Mouse (Mus musculus): ENCODE measurements around the gene Gpr160. TPM values are rescaled to one million over a fixed set of nuclear protein-coding genes. Genes with fewer than 3 reads are reported as not detected.
A peak's percentile ranks its signal among the peaks of the same experiment; 100 is the strongest.

Gpr160 gene
- polyA plus RNA-seq (2015; fragmentation: Nextera tagmentation; extraction: Ambion mirVana) = 1.7 and 1.9 TPM in 2 replicates

GRCm38 (mm10) chr3:30855604-30856458, at the start of gene Gpr160:
TSS of gene Gpr160 (plus strand) at chr3:30855950.
- Histone ChIP-seq H3K4me1 (ENCODE audit: control insufficient read depth, insufficient read depth, low read depth, low read length) (peaks cover 7% of the 10 kb centered on the region; the same call in 1 of the 2 replicates), H3K9me3 (ENCODE audit: control insufficient read depth, low read length) (no peaks in the 10 kb centered on the region), H3K4me3 (ENCODE audit: low read length) (peak within 1 kb of the TSS; percentile 70), H3K36me3 (ENCODE audit: control insufficient read depth, insufficient read depth, low read length) (no peaks in the 10 kb centered on the region), H3K9ac (ENCODE audit: low read depth, low read length) (peak within 1 kb of the TSS; percentile 66), H3K27ac (ENCODE audit: low read depth, low read length) (no peak within 1 kb of the TSS), H3K4me2 (ENCODE audit: low read length) (peak within 1 kb of the TSS; percentile 100), H3K27me3 (replicated peaks; ENCODE audit: control insufficient read depth, insufficient read depth, low read length) (peaks cover 4% of the 10 kb centered on the region)
- WGBS = under 1% methylated on average over 67 of the region's 75 CpGs
- peak; percentile 88 for ATAC-seq

- WGBS = 74% methylated on average over 3 of the region's 3 CpGs
- H3K36me3 ChIP-seq (ENCODE audit: control insufficient read depth, insufficient read depth, low read length) = peaks cover 22% of the 10 kb centered on the region
- H3K4me2 ChIP-seq (ENCODE audit: low read length) = no peak overlapping the region
- no peaks in the 10 kb centered on the region for H3K27me3 ChIP-seq (replicated peaks; ENCODE audit: control insufficient read depth, insufficient read depth, low read length)
- H3K4me3 ChIP-seq (ENCODE audit: low read length) = no peak overlapping the region
- ATAC-seq = no peak
- no peaks in the 10 kb centered on the region for H3K4me1 ChIP-seq (ENCODE audit: control insufficient read depth, insufficient read depth, low read depth, low read length)
- H3K27ac ChIP-seq (ENCODE audit: low read depth, low read length) = no peak overlapping the region
- H3K9ac ChIP-seq (ENCODE audit: low read depth, low read length) = no peak overlapping the region
- H3K9me3 ChIP-seq (ENCODE audit: control insufficient read depth, low read length) = no peaks in the 10 kb centered on the region
Observed at GRCm38 (mm10) chr3:30812881-30813280, 42.9 kb upstream of the Gpr160 start.

- Histone ChIP-seq H3K9ac (ENCODE audit: low read depth, low read length) (no peak overlapping the region), H3K4me1 (ENCODE audit: control insufficient read depth, insufficient read depth, low read depth, low read length) (no peaks in the 10 kb centered on the region), H3K9me3 (ENCODE audit: control insufficient read depth, low read length) (no peaks in the 10 kb centered on the region), H3K27ac (ENCODE audit: low read depth, low read length) (no peak overlapping the region), H3K36me3 (ENCODE audit: control insufficient read depth, insufficient read depth, low read length) (peaks cover 23% of the 10 kb centered on the region), H3K4me2 (ENCODE audit: low read length) (no peak overlapping the region), H3K27me3 (replicated peaks; ENCODE audit: control insufficient read depth, insufficient read depth, low read length) (no peaks in the 10 kb centered on the region), H3K4me3 (ENCODE audit: low read length) (no peak overlapping the region)
- ATAC-seq = no peak
- WGBS = 96% methylated on average over 16 of the region's 16 CpGs
Observed at GRCm38 (mm10) chr3:30818630-30819125, 37.1 kb upstream of the Gpr160 start.

- H3K4me1 ChIP-seq (ENCODE audit: control insufficient read depth, insufficient read depth, low read depth, low read length) = no peaks in the 10 kb centered on the region
- WGBS = 92% methylated on average over 8 of the region's 8 CpGs
Observed at GRCm38 (mm10) chr3:30822163-30822562, 33.6 kb upstream of the Gpr160 start.

GRCm38 (mm10) chr3:30826069-30826468, 29.7 kb upstream of the Gpr160 start:
- no peak overlapping the region for H3K4me2 ChIP-seq (ENCODE audit: low read length)
- no peaks in the 10 kb centered on the region for H3K9me3 ChIP-seq (ENCODE audit: control insufficient read depth, low read length)
- H3K27me3 ChIP-seq (replicated peaks; ENCODE audit: control insufficient read depth, insufficient read depth, low read length) = no peaks in the 10 kb centered on the region
- H3K27ac ChIP-seq (ENCODE audit: low read depth, low read length) = no peak overlapping the region
- no peaks in the 10 kb centered on the region for H3K4me1 ChIP-seq (ENCODE audit: control insufficient read depth, insufficient read depth, low read depth, low read length)
- ATAC-seq = no peak
- H3K9ac ChIP-seq (ENCODE audit: low read depth, low read length) = no peak overlapping the region
- 96% methylated on average over 5 of the region's 5 CpGs for WGBS
- H3K4me3 ChIP-seq (ENCODE audit: low read length) = no peak overlapping the region
- peaks cover 2% of the 10 kb centered on the region; the same call in 1 of the 2 replicates for H3K36me3 ChIP-seq (ENCODE audit: control insufficient read depth, insufficient read depth, low read length)

More at GRCm38 (mm10) chr3:30822163-30822562, 33.6 kb upstream of the Gpr160 start:
- Histone ChIP-seq H3K36me3 (ENCODE audit: control insufficient read depth, insufficient read depth, low read length) (peaks cover 16% of the 10 kb centered on the region), H3K9me3 (ENCODE audit: control insufficient read depth, low read length) (no peaks in the 10 kb centered on the region), H3K4me2 (ENCODE audit: low read length) (no peak overlapping the region), H3K27ac (ENCODE audit: low read depth, low read length) (no peak overlapping the region), H3K27me3 (replicated peaks; ENCODE audit: control insufficient read depth, insufficient read depth, low read length) (no peaks in the 10 kb centered on the region), H3K4me3 (ENCODE audit: low read length) (no peak overlapping the region), H3K9ac (ENCODE audit: low read depth, low read length) (no peak overlapping the region)
- no peak for ATAC-seq

GRCm38 (mm10) chr3:30831848-30832606, 23.7 kb upstream of the Gpr160 start:
- ATAC-seq = no peak
- Histone ChIP-seq H3K36me3 (ENCODE audit: control insufficient read depth, insufficient read depth, low read length) (no peaks in the 10 kb centered on the region), H3K4me1 (ENCODE audit: control insufficient read depth, insufficient read depth, low read depth, low read length) (no peaks in the 10 kb centered on the region), H3K27me3 (replicated peaks; ENCODE audit: control insufficient read depth, insufficient read depth, low read length) (no peaks in the 10 kb centered on the region), H3K27ac (ENCODE audit: low read depth, low read length) (no peak overlapping the region), H3K4me2 (ENCODE audit: low read length) (no peak overlapping the region), H3K4me3 (ENCODE audit: low read length) (no peak overlapping the region), H3K9ac (ENCODE audit: low read depth, low read length) (no peak overlapping the region), H3K9me3 (ENCODE audit: control insufficient read depth, low read length) (no peaks in the 10 kb centered on the region)
- 78% methylated on average over 15 of the region's 15 CpGs for WGBS

GRCm38 (mm10) chr3:30833254-30833653, 22.5 kb upstream of the Gpr160 start:
- Histone ChIP-seq H3K9ac (ENCODE audit: low read depth, low read length) (no peak overlapping the region), H3K9me3 (ENCODE audit: control insufficient read depth, low read length) (no peaks in the 10 kb centered on the region), H3K27ac (ENCODE audit: low read depth, low read length) (no peak overlapping the region), H3K4me1 (ENCODE audit: control insufficient read depth, insufficient read depth, low read depth, low read length) (no peaks in the 10 kb centered on the region), H3K4me3 (ENCODE audit: low read length) (no peak overlapping the region), H3K36me3 (ENCODE audit: control insufficient read depth, insufficient read depth, low read length) (no peaks in the 10 kb centered on the region), H3K27me3 (replicated peaks; ENCODE audit: control insufficient read depth, insufficient read depth, low read length) (no peaks in the 10 kb centered on the region), H3K4me2 (ENCODE audit: low read length) (no peak overlapping the region)
- ATAC-seq = no peak
- 88% methylated on average over 3 of the region's 3 CpGs for WGBS

- H3K9me3 ChIP-seq (ENCODE audit: control insufficient read depth, low read length) = no peaks in the 10 kb centered on the region
- no peak overlapping the region for H3K27ac ChIP-seq (ENCODE audit: low read depth, low read length)
- H3K4me1 ChIP-seq (ENCODE audit: control insufficient read depth, insufficient read depth, low read depth, low read length) = no peaks in the 10 kb centered on the region
- no peak overlapping the region for H3K4me3 ChIP-seq (ENCODE audit: low read length)
- ATAC-seq = no peak
- no peak overlapping the region for H3K4me2 ChIP-seq (ENCODE audit: low read length)
- WGBS = 50% methylated on average over 2 of the region's 2 CpGs
- H3K9ac ChIP-seq (ENCODE audit: low read depth, low read length) = no peak overlapping the region
- H3K36me3 ChIP-seq (ENCODE audit: control insufficient read depth, insufficient read depth, low read length) = no peaks in the 10 kb centered on the region
- H3K27me3 ChIP-seq (replicated peaks; ENCODE audit: control insufficient read depth, insufficient read depth, low read length) = no peaks in the 10 kb centered on the region
Observed at GRCm38 (mm10) chr3:30845755-30846154, 10.0 kb upstream of the Gpr160 start.

- no peak for ATAC-seq
- no peak overlapping the region for H3K4me2 ChIP-seq (ENCODE audit: low read length)
- WGBS = 70% methylated on average over 1 of the region's 1 CpGs
- H3K27me3 ChIP-seq (replicated peaks; ENCODE audit: control insufficient read depth, insufficient read depth, low read length) = no peaks in the 10 kb centered on the region
- H3K9me3 ChIP-seq (ENCODE audit: control insufficient read depth, low read length) = no peaks in the 10 kb centered on the region
- no peak overlapping the region for H3K4me3 ChIP-seq (ENCODE audit: low read length)
- no peak overlapping the region for H3K9ac ChIP-seq (ENCODE audit: low read depth, low read length)
- H3K27ac ChIP-seq (ENCODE audit: low read depth, low read length) = no peak overlapping the region
- no peaks in the 10 kb centered on the region for H3K36me3 ChIP-seq (ENCODE audit: control insufficient read depth, insufficient read depth, low read length)
- H3K4me1 ChIP-seq (ENCODE audit: control insufficient read depth, insufficient read depth, low read depth, low read length) = no peaks in the 10 kb centered on the region
Observed at GRCm38 (mm10) chr3:30847413-30847812, 8.3 kb upstream of the Gpr160 start.

Data from hindbrain, embryonic 16.5 days (tissue).